Mouse (Mus musculus): ENCODE measurements at regions not wholly inside any gene's neighbourhood (a gene's known extent, or its start where the extent isn't known, plus 50 kb on each side); places are given as distances from the start of the nearest gene placed in this dataset.

- H3K36me3 ChIP-seq, result no peaks in the 10 kb centered on the region
- no peak overlapping the region for H3K9ac ChIP-seq (replicated peaks)
- no peaks in the 10 kb centered on the region for H3K4me1 ChIP-seq (replicated peaks)
- no peaks in the 10 kb centered on the region for H3K27me3 ChIP-seq
- H3K27ac ChIP-seq, result no peak overlapping the region
- no peaks in the 10 kb centered on the region for H3K9me3 ChIP-seq
- no peak overlapping the region for H3K4me2 ChIP-seq (replicated peaks)
- no peak overlapping the region for H3K4me3 ChIP-seq (replicated peaks)
- ATAC-seq, result no peak
- WGBS, result 55% methylated on average over 5 of the region's 5 CpGs
Observed at GRCm38 (mm10) chr16:58349354-58349753, 58.9 kb upstream of the Dcbld2 start.

DNA sequence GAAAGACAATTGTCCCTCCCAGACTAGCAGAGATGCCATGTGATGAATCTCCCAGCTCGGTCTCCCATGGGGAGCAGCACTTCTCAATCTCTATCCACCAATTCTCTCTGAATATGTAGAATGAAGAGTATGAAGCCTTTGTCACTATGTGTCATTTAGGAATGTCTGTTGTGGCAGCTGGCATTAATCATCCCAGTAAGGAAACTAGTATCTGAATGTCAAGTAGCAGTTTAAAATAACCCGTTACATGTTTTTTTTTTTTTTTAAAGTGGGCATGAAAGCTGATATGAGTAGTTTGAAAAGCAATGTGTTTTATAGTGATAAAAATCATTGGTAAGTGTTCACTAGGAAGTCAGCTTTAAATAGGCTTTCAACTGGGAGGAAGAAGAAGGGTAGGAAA lies 58.4 kb upstream of the Dcbld2 start:
- ATAC-seq, result no peak
- no peaks in the 10 kb centered on the region for H3K9me3 ChIP-seq
- H3K4me1 ChIP-seq (replicated peaks), result no peaks in the 10 kb centered on the region
- no peaks in the 10 kb centered on the region for H3K27me3 ChIP-seq
- WGBS, result 77% methylated on average over 2 of the region's 2 CpGs
- no peak overlapping the region for H3K4me3 ChIP-seq (replicated peaks)
- no peak overlapping the region for H3K27ac ChIP-seq
- no peak overlapping the region for H3K4me2 ChIP-seq (replicated peaks)
- H3K36me3 ChIP-seq, result no peaks in the 10 kb centered on the region
- no peak overlapping the region for H3K9ac ChIP-seq (replicated peaks)

- H3K4me3 ChIP-seq (replicated peaks), result no peak overlapping the region
- no peak for ATAC-seq
- H3K36me3 ChIP-seq, result no peaks in the 10 kb centered on the region
- no peaks in the 10 kb centered on the region for H3K9me3 ChIP-seq
- H3K4me2 ChIP-seq (replicated peaks), result no peak overlapping the region
- 84% methylated on average over 3 of the region's 3 CpGs for WGBS
- H3K27ac ChIP-seq, result no peak overlapping the region
- no peak overlapping the region for H3K9ac ChIP-seq (replicated peaks)
- no peaks in the 10 kb centered on the region for H3K4me1 ChIP-seq (replicated peaks)
- no peaks in the 10 kb centered on the region for H3K27me3 ChIP-seq
Observed at GRCm38 (mm10) chr16:58352156-58352555, 56.1 kb upstream of the Dcbld2 start.

GRCm38 (mm10) chr16:58354551-58354950 lies 53.7 kb upstream of the Dcbld2 start:
- Histone ChIP-seq H3K9me3 (no peaks in the 10 kb centered on the region), H3K9ac (replicated peaks) (no peak overlapping the region), H3K27ac (no peak overlapping the region), H3K4me1 (replicated peaks) (no peaks in the 10 kb centered on the region), H3K36me3 (no peaks in the 10 kb centered on the region), H3K27me3 (no peaks in the 10 kb centered on the region), H3K4me2 (replicated peaks) (no peak overlapping the region), H3K4me3 (replicated peaks) (no peak overlapping the region)
- WGBS, result 71% methylated on average over 6 of the region's 6 CpGs
- ATAC-seq, result no peak
